Mouse (Mus musculus): ENCODE results near the gene Lrp6. TPM values are rescaled to one million over a fixed set of nuclear protein-coding genes. Genes with fewer than 3 reads are reported as not detected.

The Lrp6 gene
- polyA plus RNA-seq, 1 experiment from 2014 or later, result 20.8 TPM

- Histone ChIP-seq H3K4me3 (no peak overlapping the region), H3K9me3 (no peaks in the 10 kb centered on the region), H3K9ac (no peak overlapping the region), H3K4me1 (replicated peaks) (peaks cover 23% of the 10 kb centered on the region), H3K27ac (replicated peaks) (no peak overlapping the region), H3K4me2 (no peak overlapping the region), H3K27me3 (no peaks in the 10 kb centered on the region), H3K36me3 (no peaks in the 10 kb centered on the region; the same call in 1 of the 2 replicates)
- WGBS, result 75% methylated on average over 10 of the region's 10 CpGs
- ATAC-seq (ENCODE audit: low read depth), result 0 out of 2 replicates have a peak, but pooled peaks have one; percentile 33
Observed at GRCm38 (mm10) chr6:134526821-134527595, 39.8 kb downstream of the Lrp6 start.

- Histone ChIP-seq H3K4me2 (no peak overlapping the region), H3K27ac (replicated peaks) (no peak overlapping the region), H3K27me3 (no peaks in the 10 kb centered on the region), H3K36me3 (no peaks in the 10 kb centered on the region; the same call in 1 of the 2 replicates), H3K9me3 (no peaks in the 10 kb centered on the region), H3K4me1 (replicated peaks) (peaks cover 29% of the 10 kb centered on the region), H3K9ac (no peak overlapping the region), H3K4me3 (no peak overlapping the region)
- WGBS, result 83% methylated on average over 5 of the region's 5 CpGs
- ATAC-seq (ENCODE audit: low read depth), result no peak
Observed at GRCm38 (mm10) chr6:134526275-134526674, 40.5 kb downstream of the Lrp6 start.

GRCm38 (mm10) chr6:134521411-134521810, 45.4 kb downstream of the Lrp6 start:
- no peak overlapping the region; the same call in 1 of the 2 replicates for H3K9ac ChIP-seq
- H3K27ac ChIP-seq (replicated peaks), result peak overlapping the region; percentile 43; the same call in 1 of the 2 replicates
- H3K36me3 ChIP-seq, result peaks cover 6% of the 10 kb centered on the region
- peak; percentile 67; the same call in 1 of the 2 replicates for ATAC-seq (ENCODE audit: low read depth)
- peaks cover 25% of the 10 kb centered on the region for H3K4me1 ChIP-seq (replicated peaks)
- WGBS, result 65% methylated on average over 10 of the region's 10 CpGs
- H3K27me3 ChIP-seq, result no peaks in the 10 kb centered on the region
- no peaks in the 10 kb centered on the region for H3K9me3 ChIP-seq
- no peak overlapping the region for H3K4me2 ChIP-seq
- H3K4me3 ChIP-seq, result no peak overlapping the region

- WGBS, result 53% methylated on average over 3 of the region's 3 CpGs
- 0 out of 2 replicates have a peak overlapping the region, but pooled peaks have one; percentile 43 for H3K27ac ChIP-seq (replicated peaks)
Observed at GRCm38 (mm10) chr6:134520821-134521220, 45.9 kb downstream of the Lrp6 start.

GRCm38 (mm10) chr6:134518450-134518849, 48.3 kb downstream of the Lrp6 start:
- no peak overlapping the region for H3K9ac ChIP-seq
- no peak overlapping the region for H3K4me2 ChIP-seq
- H3K9me3 ChIP-seq, result no peaks in the 10 kb centered on the region
- H3K27ac ChIP-seq (replicated peaks), result no peak overlapping the region
- 87% methylated on average over 5 of the region's 5 CpGs for WGBS
- H3K4me1 ChIP-seq (replicated peaks), result peaks cover 37% of the 10 kb centered on the region
- peaks cover 6% of the 10 kb centered on the region for H3K36me3 ChIP-seq
- no peak for ATAC-seq (ENCODE audit: low read depth)
- no peaks in the 10 kb centered on the region for H3K27me3 ChIP-seq
- no peak overlapping the region for H3K4me3 ChIP-seq

More at GRCm38 (mm10) chr6:134520821-134521220, 45.9 kb downstream of the Lrp6 start:
- Histone ChIP-seq H3K36me3 (peaks cover 6% of the 10 kb centered on the region), H3K4me3 (no peak overlapping the region), H3K9me3 (no peaks in the 10 kb centered on the region), H3K9ac (no peak overlapping the region), H3K27me3 (no peaks in the 10 kb centered on the region), H3K4me1 (replicated peaks) (peaks cover 31% of the 10 kb centered on the region), H3K4me2 (no peak overlapping the region)
- no peak for ATAC-seq (ENCODE audit: low read depth)

DNA sequence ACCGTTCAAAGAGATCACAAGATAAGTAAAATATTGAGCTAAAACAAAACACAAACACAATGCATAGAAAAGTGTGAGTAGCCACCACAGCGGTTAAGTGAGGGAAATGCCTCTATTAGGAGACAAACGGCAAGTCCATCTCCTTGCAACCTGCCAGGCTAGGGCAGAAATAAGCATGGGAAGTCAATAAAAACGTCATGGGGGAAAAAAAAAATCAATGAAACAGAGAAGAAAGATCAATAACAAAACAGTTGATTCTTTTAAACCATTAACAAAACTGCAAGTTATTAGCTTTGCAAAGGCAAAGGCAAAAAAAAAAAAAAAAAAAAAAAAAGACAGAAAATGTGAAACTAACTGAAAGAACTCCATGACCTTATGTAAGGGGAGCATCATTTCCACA, 49.6 kb downstream of the Lrp6 start:
- WGBS, result 63% methylated on average over 4 of the region's 4 CpGs
- no peaks in the 10 kb centered on the region for H3K27me3 ChIP-seq
- H3K9ac ChIP-seq, result no peak overlapping the region
- H3K36me3 ChIP-seq, result peaks cover 6% of the 10 kb centered on the region
- H3K9me3 ChIP-seq, result no peaks in the 10 kb centered on the region
- no peak overlapping the region for H3K4me3 ChIP-seq
- ATAC-seq (ENCODE audit: low read depth), result no peak
- H3K4me1 ChIP-seq (replicated peaks), result peaks cover 46% of the 10 kb centered on the region
- no peak overlapping the region for H3K4me2 ChIP-seq
- H3K27ac ChIP-seq (replicated peaks), result no peak overlapping the region; the same call in 1 of the 2 replicates

DNA sequence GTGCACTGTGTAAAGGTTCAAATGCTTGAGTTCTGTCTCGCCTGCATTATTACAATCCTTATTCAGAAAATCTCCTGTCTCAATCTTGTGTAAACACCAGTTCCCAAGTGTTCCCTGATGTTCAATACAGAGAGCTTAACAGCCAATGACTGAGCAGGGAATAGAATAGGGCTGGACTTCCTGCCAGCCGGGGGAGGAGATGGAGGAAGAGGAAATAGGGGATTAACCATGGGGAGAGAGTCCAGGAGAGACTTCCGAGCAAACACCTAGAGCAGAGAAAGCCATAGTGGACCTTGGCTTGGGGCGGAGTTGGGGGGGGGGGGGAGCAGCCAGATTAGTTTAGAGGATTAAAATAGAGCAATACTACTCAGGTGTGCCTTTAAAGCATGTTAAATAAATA, 51.3 kb downstream of the Lrp6 start:
- H3K36me3 ChIP-seq, result peaks cover 6% of the 10 kb centered on the region
- H3K9me3 ChIP-seq, result no peaks in the 10 kb centered on the region
- no peaks in the 10 kb centered on the region for H3K27me3 ChIP-seq
- 71% methylated on average over 4 of the region's 4 CpGs for WGBS
- no peak for ATAC-seq (ENCODE audit: low read depth)
- no peak overlapping the region for H3K27ac ChIP-seq (replicated peaks)
- no peak overlapping the region for H3K9ac ChIP-seq
- H3K4me1 ChIP-seq (replicated peaks), result peaks cover 47% of the 10 kb centered on the region
- H3K4me3 ChIP-seq, result no peak overlapping the region
- no peak overlapping the region for H3K4me2 ChIP-seq

DNA sequence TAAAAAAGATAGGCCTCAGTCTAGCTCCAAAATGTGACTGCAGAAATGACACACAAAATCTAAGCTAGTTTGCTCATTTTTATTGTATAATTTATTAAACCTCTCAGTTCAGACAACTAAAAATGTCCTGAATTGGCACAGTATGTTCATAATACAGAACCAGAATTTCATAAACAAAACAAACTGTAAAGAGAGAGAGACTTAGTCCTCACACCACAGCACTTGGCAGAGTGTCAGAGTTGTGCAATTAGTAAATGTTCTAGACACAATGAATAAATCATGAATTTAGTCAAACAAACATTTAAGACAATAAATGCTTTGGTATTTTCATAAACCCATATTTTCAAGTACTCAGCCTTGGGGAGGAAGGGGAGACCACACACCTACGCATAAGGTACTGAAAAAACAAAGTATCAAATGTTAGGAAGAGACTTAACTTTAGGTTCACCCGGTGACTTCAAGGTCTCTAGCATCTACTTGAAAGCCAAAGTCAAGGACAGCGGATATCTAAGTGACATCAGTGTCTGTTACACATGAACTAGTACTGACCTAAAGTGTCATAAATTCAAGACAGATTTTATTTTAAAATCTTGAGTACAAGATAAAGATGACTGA, 52.8 kb downstream of the Lrp6 start:
- no peak for ATAC-seq (ENCODE audit: low read depth)
- no peaks in the 10 kb centered on the region for H3K27me3 ChIP-seq
- H3K27ac ChIP-seq (replicated peaks), result no peak overlapping the region
- no peaks in the 10 kb centered on the region for H3K36me3 ChIP-seq
- H3K4me1 ChIP-seq (replicated peaks), result peaks cover 51% of the 10 kb centered on the region
- WGBS, result 91% methylated on average over 3 of the region's 3 CpGs
- no peak overlapping the region for H3K4me3 ChIP-seq
- H3K9me3 ChIP-seq, result no peaks in the 10 kb centered on the region
- H3K9ac ChIP-seq, result no peak overlapping the region
- H3K4me2 ChIP-seq, result no peak overlapping the region

DNA sequence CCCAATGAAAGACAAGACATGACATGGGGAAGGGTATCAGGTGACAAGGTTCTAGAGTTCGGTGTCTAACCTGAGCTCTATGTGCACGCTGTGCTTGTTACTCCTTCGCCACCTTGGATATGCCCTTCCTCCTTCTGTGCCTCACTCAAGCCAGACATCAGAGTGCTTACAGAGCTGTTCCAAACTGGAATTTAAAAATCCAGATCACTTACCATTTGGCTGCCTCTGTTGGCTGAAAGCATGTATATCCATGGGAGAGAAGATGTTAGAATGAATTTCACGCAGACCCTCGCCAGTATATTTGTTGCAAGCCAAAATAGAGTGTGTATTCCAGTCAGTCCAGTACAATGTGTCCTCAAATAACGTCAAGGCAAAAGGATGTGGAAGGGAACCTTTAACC, 53.8 kb downstream of the Lrp6 start:
- ATAC-seq (ENCODE audit: low read depth), result no peak
- no peak overlapping the region for H3K4me3 ChIP-seq
- 90% methylated on average over 6 of the region's 6 CpGs for WGBS
- H3K36me3 ChIP-seq, result no peaks in the 10 kb centered on the region
- H3K27me3 ChIP-seq, result no peaks in the 10 kb centered on the region
- H3K9me3 ChIP-seq, result no peaks in the 10 kb centered on the region
- no peak overlapping the region for H3K9ac ChIP-seq
- peaks cover 49% of the 10 kb centered on the region for H3K4me1 ChIP-seq (replicated peaks)
- no peak overlapping the region for H3K4me2 ChIP-seq
- H3K27ac ChIP-seq (replicated peaks), result no peak overlapping the region

GRCm38 (mm10) chr6:134512478-134512877, 54.3 kb downstream of the Lrp6 start:
- no peaks in the 10 kb centered on the region for H3K9me3 ChIP-seq
- 65% methylated on average over 2 of the region's 2 CpGs for WGBS
- peaks cover 3% of the 10 kb centered on the region; the same call in 1 of the 2 replicates for H3K36me3 ChIP-seq
- H3K9ac ChIP-seq, result no peak overlapping the region
- no peak overlapping the region for H3K27ac ChIP-seq (replicated peaks)
- no peak overlapping the region for H3K4me2 ChIP-seq
- H3K4me3 ChIP-seq, result no peak overlapping the region
- H3K4me1 ChIP-seq (replicated peaks), result peaks cover 47% of the 10 kb centered on the region
- no peaks in the 10 kb centered on the region for H3K27me3 ChIP-seq
- ATAC-seq (ENCODE audit: low read depth), result no peak

DNA sequence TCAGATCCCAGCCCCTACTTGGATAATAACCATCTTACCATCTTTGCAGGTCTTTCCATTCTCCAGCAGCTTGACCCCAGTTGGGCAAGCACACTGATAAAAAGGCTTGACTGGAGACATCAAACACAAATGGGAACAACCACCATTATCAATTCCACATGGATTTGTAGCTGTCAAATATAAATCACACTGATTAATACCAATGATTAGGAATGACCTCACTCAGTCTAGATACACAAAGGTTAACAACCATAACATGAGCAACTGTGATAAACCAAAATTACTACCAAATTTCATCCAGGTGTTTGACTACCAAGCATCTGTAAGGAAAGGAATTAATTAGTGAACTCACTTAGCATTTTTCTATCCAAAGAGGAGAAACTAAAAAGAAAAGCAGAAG, 55.6 kb downstream of the Lrp6 start:
- peaks cover 42% of the 10 kb centered on the region for H3K4me1 ChIP-seq (replicated peaks)
- H3K9ac ChIP-seq, result no peak overlapping the region
- H3K4me3 ChIP-seq, result no peak overlapping the region
- H3K36me3 ChIP-seq, result peaks cover 17% of the 10 kb centered on the region
- no peak overlapping the region for H3K27ac ChIP-seq (replicated peaks)
- ATAC-seq (ENCODE audit: low read depth), result no peak
- no peaks in the 10 kb centered on the region for H3K9me3 ChIP-seq
- H3K27me3 ChIP-seq, result no peaks in the 10 kb centered on the region
- no peak overlapping the region for H3K4me2 ChIP-seq

DNA sequence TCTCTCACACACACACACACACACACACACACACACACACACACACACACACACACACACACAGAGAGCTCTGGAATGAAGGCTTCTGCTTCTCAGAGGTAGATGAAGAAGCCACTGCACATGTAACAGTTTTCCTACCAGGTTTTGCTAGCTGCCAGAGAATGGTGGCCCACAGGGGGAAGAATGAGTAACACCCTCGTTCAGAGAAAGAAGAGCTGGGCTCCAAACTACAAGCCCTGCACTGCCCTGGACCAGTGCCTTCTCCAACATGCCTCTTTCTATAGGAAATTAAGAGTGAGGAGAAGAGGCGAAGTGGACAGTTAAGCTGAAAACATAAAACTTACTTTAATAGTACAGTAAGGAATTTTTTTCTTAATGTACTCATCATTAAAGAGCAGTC, 56.5 kb downstream of the Lrp6 start:
- Histone ChIP-seq H3K9ac (no peak overlapping the region), H3K27ac (replicated peaks) (peak overlapping the region; percentile 49; the same call in 1 of the 2 replicates), H3K4me1 (replicated peaks) (peaks cover 33% of the 10 kb centered on the region), H3K4me2 (no peak overlapping the region), H3K9me3 (no peaks in the 10 kb centered on the region), H3K4me3 (no peak overlapping the region), H3K27me3 (no peaks in the 10 kb centered on the region), H3K36me3 (peaks cover 24% of the 10 kb centered on the region)
- 55% methylated on average over 2 of the region's 2 CpGs for WGBS
- no peak for ATAC-seq (ENCODE audit: low read depth)

All from neural tube, embryonic 13.5 days (tissue).